In the genomic region with DNA sequence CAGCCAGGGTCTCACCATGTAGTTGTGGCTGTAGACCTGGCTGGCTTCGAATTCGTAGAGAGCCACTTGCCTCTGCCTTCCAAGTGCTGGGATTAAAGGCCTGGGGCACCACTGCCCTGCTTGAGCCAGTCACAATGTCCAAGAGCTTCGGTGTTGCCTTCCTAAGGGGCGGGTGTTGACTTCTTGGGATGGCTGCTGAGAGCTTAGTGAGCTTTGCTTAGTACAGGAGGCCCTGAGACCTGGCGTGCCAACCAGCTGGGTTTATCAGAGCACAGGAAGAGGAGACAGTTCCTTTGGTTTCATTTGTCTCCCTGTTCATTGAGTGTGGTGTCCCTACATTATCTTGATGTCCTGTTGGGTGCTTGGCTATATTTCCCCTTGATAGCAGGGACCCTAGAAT, we compare ENCODE assay signal across 10 mouse cellular contexts. TPM values are rescaled to one million over a fixed set of nuclear protein-coding genes. Genes with fewer than 3 reads are reported as not detected.
DNase-seq lines count a peak whose midpoint lies in the region; ATAC-seq lines count a peak whose summit lies in the region.
"Had no signal": no experiment of that assay in that cellular context is flagged by ENCODE, and none has a peak within 500 bp of the region (broad histone marks: within the 10 kb centered on the region; RNA-seq: fewer than 3 reads in every experiment).

No protein-coding gene starts in this region.

- H3K27me3 ChIP-seq in megakaryocyte, embryonic 14.5 days (replicated peaks): peaks cover 91% of the 10 kb centered on the region
- no peaks in the 10 kb centered on the region for H3K27me3 ChIP-seq in forebrain, embryonic 15.5 days
- peaks cover 22% of the 10 kb centered on the region for H3K27me3 ChIP-seq in liver, embryonic 13.5 days
- H3K27me3 ChIP-seq in stomach, embryonic 15.5 days (replicated peaks): no peaks in the 10 kb centered on the region

- DNase-seq in liver, embryonic 13.5 days: no peak
- DNase-seq in embryo, embryonic 11 days: no peak
- DNase-seq in urinary bladder, adult 2 months (ENCODE audit: low spot score): no peak
- DNase-seq: gastrocnemius, postnatal 25 days had no signal

- ATAC-seq in megakaryocyte, adult 5-6 weeks (ENCODE audit: poor library complexity, severe bottlenecking): no peak
- no peak for ATAC-seq in forebrain, embryonic 15.5 days (replicated peaks)
- no peak for ATAC-seq in liver, embryonic 13.5 days (ENCODE audit: low read depth)
- ATAC-seq in stomach, embryonic 15.5 days (ENCODE audit: insufficient read depth, low FRiP score, low read depth): no peak
- ATAC-seq in megakaryocyte-erythroid progenitor cell, adult 5-6 weeks (replicated peaks; ENCODE audit: low FRiP score, low TSS enrichment, poor library complexity, severe bottlenecking): no peak
- ATAC-seq: activated CD4-positive, CD25-positive, alpha-beta regulatory T cell, adult 4 months had no signal

- H3K9me3 ChIP-seq in megakaryocyte, embryonic 14.5 days: no peaks in the 10 kb centered on the region
- H3K9me3 ChIP-seq in forebrain, embryonic 15.5 days: no peaks in the 10 kb centered on the region
- H3K9me3 ChIP-seq in liver, embryonic 13.5 days (replicated peaks): no peaks in the 10 kb centered on the region
- H3K9me3 ChIP-seq in stomach, embryonic 15.5 days: no peaks in the 10 kb centered on the region

- peak overlapping the region; percentile 45; the same call in 1 of the 2 replicates for H3K27ac ChIP-seq in forebrain, embryonic 15.5 days (replicated peaks)
- H3K27ac ChIP-seq in liver, embryonic 13.5 days: no peak overlapping the region
- peak overlapping the region; percentile 95 for H3K27ac ChIP-seq in stomach, embryonic 15.5 days

- H3K4me2 ChIP-seq in forebrain, embryonic 15.5 days (replicated peaks): peak overlapping the region; percentile 70
- H3K4me2 ChIP-seq in liver, embryonic 13.5 days: peak overlapping the region; percentile 91
- peak overlapping the region; percentile 85 for H3K4me2 ChIP-seq in stomach, embryonic 15.5 days

- H3K36me3 ChIP-seq in megakaryocyte, embryonic 14.5 days (replicated peaks; ENCODE audit: low read length): no peaks in the 10 kb centered on the region
- no peaks in the 10 kb centered on the region for H3K36me3 ChIP-seq in forebrain, embryonic 15.5 days
- H3K36me3 ChIP-seq in liver, embryonic 13.5 days: no peaks in the 10 kb centered on the region
- no peaks in the 10 kb centered on the region for H3K36me3 ChIP-seq in stomach, embryonic 15.5 days

- H3K9ac ChIP-seq in forebrain, embryonic 15.5 days (replicated peaks): peak overlapping the region; percentile 97
- peak overlapping the region; percentile 79 for H3K9ac ChIP-seq in liver, embryonic 13.5 days
- H3K9ac ChIP-seq in stomach, embryonic 15.5 days: peak overlapping the region; percentile 94; the same call in 1 of the 2 replicates

- 30% methylated on average over 5 of the region's 5 CpGs for WGBS in forebrain, embryonic 15.5 days
- WGBS in liver, embryonic 13.5 days (ENCODE audit: insufficient replicate concordance): 31% methylated on average over 5 of the region's 5 CpGs
- WGBS in stomach, embryonic 15.5 days: 21% methylated on average over 5 of the region's 5 CpGs

- peak overlapping the region; percentile 94 for H3K4me3 ChIP-seq in megakaryocyte, embryonic 14.5 days (replicated peaks)
- H3K4me3 ChIP-seq in forebrain, embryonic 15.5 days: peak overlapping the region; percentile 78
- H3K4me3 ChIP-seq in liver, embryonic 13.5 days (replicated peaks): peak overlapping the region; percentile 68
- peak overlapping the region; percentile 83 for H3K4me3 ChIP-seq in stomach, embryonic 15.5 days (replicated peaks)

- H3K4me1 ChIP-seq in megakaryocyte, embryonic 14.5 days: peaks cover 53% of the 10 kb centered on the region
- H3K4me1 ChIP-seq in forebrain, embryonic 15.5 days: peaks cover 69% of the 10 kb centered on the region
- H3K4me1 ChIP-seq in liver, embryonic 13.5 days (replicated peaks): peaks cover 76% of the 10 kb centered on the region
- H3K4me1 ChIP-seq in stomach, embryonic 15.5 days: peaks cover 68% of the 10 kb centered on the region

RNA-seq across cellular contexts. Expression of a gene that starts 1.4 kb away (rescaled TPM):
- polyA plus RNA-seq in megakaryocyte, embryonic 14.5 days (2012; ENCODE audit: insufficient read depth, low replicate concordance): 19.5 and 38.4 TPM in 2 replicates
- 18.4 and 20.9 TPM in 2 replicates for total RNA-seq in megakaryocyte, adult 5-6 weeks (2015)
- total RNA-seq in megakaryocyte, adult 5-6 weeks (2017): 38.3 and 40.7 TPM in 2 replicates
- polyA plus RNA-seq in forebrain, embryonic 15.5 days (2015; fragmentation: Nextera tagmentation; extraction: Ambion mirVana): 33.5 TPM in 2 replicates
- polyA plus RNA-seq in liver, embryonic 13.5 days (2015; fragmentation: Nextera tagmentation; extraction: Ambion mirVana): 7.0 and 7.6 TPM in 2 replicates
- 67.1 and 73.6 TPM in 2 replicates for polyA plus RNA-seq in stomach, embryonic 15.5 days (2015; fragmentation: Nextera tagmentation; extraction: Ambion mirVana)
- total RNA-seq in megakaryocyte-erythroid progenitor cell, adult 5-6 weeks (2014; fragmentation: Nextera tagmentation): 9.0 and 16.3 TPM in 2 replicates
- total RNA-seq in megakaryocyte-erythroid progenitor cell, adult 5-6 weeks (2017): 13.8 TPM in 2 replicates
- 99.6 and 102 TPM in 2 replicates for polyA plus RNA-seq in urinary bladder, adult 2 months (2012; rRNA removed)

RNA-seq across cellular contexts. Expression of a gene that starts 30.3 kb away (rescaled TPM):
- polyA plus RNA-seq in megakaryocyte, embryonic 14.5 days (2012; ENCODE audit: insufficient read depth, low replicate concordance): 1.6 TPM in 1 of 2 replicates, not detected in the other
- 0.09 and 0.30 TPM in 2 replicates for total RNA-seq in megakaryocyte, adult 5-6 weeks (2015)
- 0.48 and 1.3 TPM in 2 replicates for total RNA-seq in megakaryocyte, adult 5-6 weeks (2017)
- 191 and 197 TPM in 2 replicates for polyA plus RNA-seq in forebrain, embryonic 15.5 days (2015; fragmentation: Nextera tagmentation; extraction: Ambion mirVana)
- polyA plus RNA-seq in liver, embryonic 13.5 days (2015; fragmentation: Nextera tagmentation; extraction: Ambion mirVana): 3.3 and 3.7 TPM in 2 replicates
- polyA plus RNA-seq in stomach, embryonic 15.5 days (2015; fragmentation: Nextera tagmentation; extraction: Ambion mirVana): 20.0 and 21.4 TPM in 2 replicates
- 30.2 and 47.7 TPM in 2 replicates for total RNA-seq in megakaryocyte-erythroid progenitor cell, adult 5-6 weeks (2014; fragmentation: Nextera tagmentation)
- 6.5 and 10.4 TPM in 2 replicates for total RNA-seq in megakaryocyte-erythroid progenitor cell, adult 5-6 weeks (2017)
- 15.8 and 19.8 TPM in 2 replicates for polyA plus RNA-seq in urinary bladder, adult 2 months (2012; rRNA removed)
